Mouse (Mus musculus): ENCODE measurements at regions not wholly inside any gene's neighbourhood (a gene's known extent, or its start where the extent isn't known, plus 50 kb on each side); places are given as distances from the start of the nearest gene placed in this dataset.

GRCm38 (mm10) chr1:90333676-90334430 lies 130.1 kb downstream of the Ackr3 start:
- TF ChIP-seq POLR2A (IDR thresholded peaks at IDR 0.05; ENCODE audit: extremely low read depth, insufficient read depth, low read length), result no peak
- TF ChIP-seq CTCF (IDR thresholded peaks at IDR 0.05; ENCODE audit: low read depth, low read length), result no peak

Data from liver, adult 2 months (tissue).